Mouse (Mus musculus) testis, adult 2 months (tissue): ENCODE results near the gene Palld. TPM values are rescaled to one million over a fixed set of nuclear protein-coding genes. Genes with fewer than 3 reads are reported as not detected.

Experiments
- H3K27ac ChIP-seq: fragments of 200-500 bp; 2 replicates; pipeline ENCODE4 v1.5.1; 2012; ENCODE audit warnings: low read depth, low read length; ENCODE audit not compliant: control insufficient read depth, insufficient read depth
- H3K27me3 ChIP-seq: fragments of 200-500 bp; 2 replicates; pipeline ENCODE4 v1.6.1; 2012; ENCODE audit warnings: mild to moderate bottlenecking, low read length, moderate library complexity; ENCODE audit not compliant: control insufficient read depth, insufficient read depth
- H3K36me3 ChIP-seq: fragments of 200-500 bp; 2 replicates; pipeline ENCODE4 v1.6.1; 2012; ENCODE audit warnings: mild to moderate bottlenecking, low read length; ENCODE audit not compliant: control insufficient read depth, insufficient read depth
- H3K4me1 ChIP-seq: fragments of 200-500 bp; 2 replicates; pipeline ENCODE4 v1.6.1; 2012; ENCODE audit warnings: low read length; ENCODE audit not compliant: control insufficient read depth, insufficient read depth
- H3K4me3 ChIP-seq: fragments of 200-500 bp; 2 replicates; pipeline ENCODE4 v1.5.1; 2012; ENCODE audit warnings: low read depth, mild to moderate bottlenecking, low read length, moderate library complexity, mixed read lengths; ENCODE audit not compliant: control insufficient read depth
- CTCF ChIP-seq: fragments of 200-500 bp; IDR thresholded peaks from 2 replicates; pipeline ENCODE4 v1.5.1; 2012; ENCODE audit warnings: low read depth, mild to moderate bottlenecking, inconsistent platforms, low read length, moderate library complexity; ENCODE audit not compliant: control insufficient read depth, insufficient read depth, insufficient replicate concordance
- POLR2A ChIP-seq: fragments of 200-500 bp; IDR thresholded peaks from 2 replicates; pipeline ENCODE4 v1.6.1; 2012; ENCODE audit warnings: low read depth, mild to moderate bottlenecking, inconsistent platforms, low read length, moderate library complexity; ENCODE audit not compliant: control insufficient read depth
- polyA plus RNA-seq: library from polyadenylated mRNA; depleted of rRNA; stranded (reverse); fragments of >200 nt; gene quantifications from 2 replicates; pipeline ENCODE4 v1.2.3, GENCODE M21; 2012

The Palld gene
- polyA plus RNA-seq, 1 experiment = 7.8 TPM

DNA sequence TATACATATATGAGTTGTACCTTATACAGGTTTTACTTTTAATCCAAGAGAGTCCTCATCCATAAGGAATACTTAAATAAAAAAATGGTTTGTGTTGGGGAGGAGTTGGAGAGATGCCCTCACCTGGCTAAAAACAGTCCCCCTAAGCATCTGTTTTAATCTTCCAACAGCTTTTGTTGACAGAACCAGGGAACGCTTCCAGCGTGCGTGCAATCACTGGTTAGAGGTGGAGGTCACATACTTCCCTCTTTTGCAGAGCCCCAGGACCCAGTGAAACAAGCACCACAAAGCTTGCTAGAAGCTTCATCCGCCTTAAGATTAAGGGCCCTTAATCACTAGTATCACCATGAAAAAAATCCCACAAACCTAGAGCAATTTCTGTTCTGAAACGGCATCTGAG, 365.0 kb downstream of the Palld start:
- Histone ChIP-seq H3K36me3 (no peaks in the 10 kb centered on the region), H3K4me3 (no peak overlapping the region), H3K27ac (no peak overlapping the region), H3K27me3 (no peaks in the 10 kb centered on the region), H3K4me1 (peaks cover 5% of the 10 kb centered on the region)
- TF ChIP-seq POLR2A = no peak
- no peak for TF ChIP-seq CTCF

DNA sequence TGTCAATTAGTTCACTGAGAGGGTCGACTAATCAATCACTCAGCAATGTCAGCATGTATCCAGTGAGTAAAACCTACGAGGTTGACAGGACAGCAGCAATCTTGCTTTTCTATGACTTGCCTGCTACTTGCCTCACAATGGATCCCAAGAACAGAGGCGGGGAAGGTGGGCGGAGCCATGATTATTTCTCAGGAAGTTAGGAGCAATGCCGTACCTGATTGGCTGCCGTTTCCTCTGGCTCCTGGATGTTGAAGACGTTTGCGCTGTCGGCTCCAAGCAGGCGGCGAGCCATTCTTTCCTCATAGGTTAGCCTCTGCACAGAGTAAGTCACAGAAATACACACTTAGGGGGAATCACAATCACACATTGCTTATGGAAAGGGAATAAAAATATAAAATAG, 367.0 kb downstream of the Palld start:
- Histone ChIP-seq H3K36me3 (no peaks in the 10 kb centered on the region), H3K27ac (no peak overlapping the region), H3K27me3 (no peaks in the 10 kb centered on the region), H3K4me3 (peak overlapping the region; percentile 67), H3K4me1 (peaks cover 5% of the 10 kb centered on the region)
- TF ChIP-seq CTCF (no peak), POLR2A (no peak)

DNA sequence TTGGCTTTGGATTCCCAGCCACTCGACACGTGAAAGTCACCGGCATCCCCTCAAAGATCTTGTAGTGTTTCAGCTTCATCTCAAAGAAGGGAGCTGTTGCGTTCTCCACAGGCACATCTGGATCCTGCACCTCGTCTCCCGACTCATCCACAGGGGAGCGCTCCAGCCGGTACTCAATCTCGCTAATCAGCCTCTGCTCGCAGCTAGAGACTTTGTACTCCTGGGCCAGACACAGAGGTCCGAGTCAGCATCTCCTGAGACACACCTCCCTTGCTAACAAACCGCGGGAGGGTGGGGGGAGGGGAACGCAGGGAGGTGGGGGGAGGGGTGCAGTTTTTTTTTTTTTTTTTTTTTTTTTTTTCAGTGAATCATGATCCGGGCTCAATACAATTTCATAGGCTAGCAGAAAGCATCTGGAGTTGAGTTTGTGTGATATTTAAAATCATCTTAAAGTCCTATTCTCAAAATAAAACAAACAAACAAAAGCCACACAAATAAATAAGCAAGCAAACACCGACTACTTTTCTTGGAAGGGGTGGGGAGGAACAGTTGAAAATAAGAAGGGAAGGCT, 369.0 kb downstream of the Palld start:
- H3K4me1 ChIP-seq = peaks cover 5% of the 10 kb centered on the region
- TF ChIP-seq POLR2A = no peak
- no peak for TF ChIP-seq CTCF
- H3K36me3 ChIP-seq = no peaks in the 10 kb centered on the region
- no peak overlapping the region; the same call in 1 of the 2 replicates for H3K4me3 ChIP-seq
- no peak overlapping the region for H3K27ac ChIP-seq
- no peaks in the 10 kb centered on the region for H3K27me3 ChIP-seq

DNA sequence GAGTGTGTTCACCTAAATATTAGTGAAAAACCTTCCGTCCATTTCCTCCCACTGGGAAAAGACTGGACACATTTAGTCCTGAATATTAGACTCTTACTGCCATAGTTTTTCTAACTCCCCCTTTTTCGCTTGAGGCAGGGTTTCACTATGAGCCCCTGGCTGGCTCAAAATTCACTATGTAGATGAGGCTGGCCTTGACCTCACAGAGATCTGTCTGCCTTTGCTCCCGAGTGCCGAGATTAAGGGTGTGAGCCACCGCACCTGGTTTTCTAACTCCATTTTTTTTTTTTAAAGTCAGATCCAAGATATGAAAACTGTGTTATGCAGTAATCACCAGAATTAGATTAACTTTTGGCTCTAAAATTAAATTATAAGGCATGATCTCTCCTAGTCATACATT, 369.7 kb downstream of the Palld start:
- H3K36me3 ChIP-seq = no peaks in the 10 kb centered on the region
- H3K4me3 ChIP-seq = no peak overlapping the region
- H3K27ac ChIP-seq = no peak overlapping the region
- TF ChIP-seq POLR2A (no peak), CTCF (no peak)
- H3K4me1 ChIP-seq = peaks cover 5% of the 10 kb centered on the region
- no peaks in the 10 kb centered on the region for H3K27me3 ChIP-seq

DNA sequence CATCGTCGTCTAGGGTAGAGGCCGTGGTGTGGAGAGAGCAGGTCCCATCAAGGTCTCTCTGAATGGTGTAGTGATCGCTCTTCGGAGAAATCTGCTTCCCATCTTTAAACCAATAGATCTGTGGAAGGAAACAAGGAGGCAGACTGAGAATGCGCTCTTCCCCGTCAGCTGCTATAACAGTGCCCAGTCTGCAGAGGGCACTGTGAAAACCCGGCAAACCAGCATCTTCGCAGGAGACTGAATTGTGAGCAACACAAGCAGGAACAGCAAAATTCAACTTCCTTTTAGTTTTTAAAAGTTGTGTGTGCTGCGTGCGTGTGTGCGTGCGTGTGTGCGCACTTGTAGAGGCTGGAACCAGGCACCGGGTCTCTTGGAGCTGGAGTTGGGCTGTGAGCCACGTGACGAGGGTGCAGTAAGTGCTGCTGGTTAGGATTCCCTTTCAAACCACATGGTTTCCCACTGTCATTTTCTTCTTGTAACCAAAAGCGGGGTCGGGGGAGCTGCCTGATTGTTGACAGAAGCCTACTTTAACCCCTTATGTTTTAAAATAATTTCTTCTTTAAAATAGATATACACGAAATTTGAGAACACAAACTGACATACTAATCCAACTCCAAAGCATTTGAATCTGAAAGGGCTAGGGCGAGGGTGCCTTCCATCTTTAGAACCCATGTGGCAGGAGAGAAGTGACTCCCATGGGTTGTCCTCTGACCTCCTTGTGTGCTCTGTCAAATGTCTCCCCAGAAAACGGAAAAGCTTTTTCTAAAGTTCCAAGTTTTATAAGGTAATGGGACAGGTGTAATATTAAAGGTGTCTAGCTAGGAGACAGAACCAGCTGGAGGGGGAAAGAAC, 370.3 kb downstream of the Palld start:
- Histone ChIP-seq H3K36me3 (no peaks in the 10 kb centered on the region), H3K27ac (no peak overlapping the region), H3K27me3 (no peaks in the 10 kb centered on the region), H3K4me3 (no peak overlapping the region), H3K4me1 (peaks cover 5% of the 10 kb centered on the region)
- TF ChIP-seq CTCF (peak; percentile 28; the same call in 1 of the 2 replicates), POLR2A (no peak)

DNA sequence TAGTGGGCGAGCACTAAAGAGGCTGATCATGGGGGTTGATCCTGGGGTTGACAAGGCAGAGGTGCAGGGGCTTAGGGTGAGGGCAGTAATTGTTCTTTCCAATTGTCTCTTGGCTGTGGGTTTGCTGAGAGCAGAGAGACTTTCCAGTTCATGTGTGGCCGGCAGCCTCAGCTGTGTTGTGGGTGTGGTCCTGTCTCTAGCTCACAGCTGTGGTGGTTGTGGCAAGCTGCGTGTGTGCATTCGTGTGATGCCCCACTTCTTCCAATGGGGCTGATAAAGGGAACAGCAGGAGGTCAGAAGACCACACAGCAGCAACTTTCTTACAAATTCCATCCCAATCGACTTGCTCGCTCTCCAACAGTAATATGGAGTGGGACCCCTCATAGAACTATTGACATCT, 373.8 kb downstream of the Palld start:
- H3K36me3 ChIP-seq = no peaks in the 10 kb centered on the region
- TF ChIP-seq CTCF = no peak
- no peak for TF ChIP-seq POLR2A
- H3K27ac ChIP-seq = no peak overlapping the region
- H3K4me3 ChIP-seq = no peak overlapping the region
- H3K27me3 ChIP-seq = no peaks in the 10 kb centered on the region
- no peaks in the 10 kb centered on the region for H3K4me1 ChIP-seq

DNA sequence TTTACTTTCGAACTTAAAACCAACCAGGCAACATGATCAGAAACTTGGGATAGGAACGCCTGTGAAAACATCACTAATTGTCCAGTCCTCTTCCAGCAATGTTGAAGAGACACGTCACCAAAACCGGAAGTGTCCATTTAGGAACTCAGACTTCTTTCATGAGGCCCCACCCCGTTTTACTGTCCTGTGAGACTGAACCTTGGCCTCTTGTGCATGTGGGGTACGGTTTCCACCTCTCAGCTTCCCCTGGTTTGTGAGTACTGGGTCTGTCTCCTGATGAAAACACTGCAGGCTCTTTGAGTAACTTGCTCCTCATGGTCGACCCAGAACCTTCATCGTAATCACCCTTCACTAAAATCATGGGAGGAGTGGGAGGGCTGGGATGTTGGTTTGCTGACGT, 374.3 kb downstream of the Palld start:
- no peaks in the 10 kb centered on the region for H3K36me3 ChIP-seq
- no peak overlapping the region for H3K27ac ChIP-seq
- H3K4me3 ChIP-seq = no peak overlapping the region
- TF ChIP-seq POLR2A = no peak
- TF ChIP-seq CTCF = no peak
- H3K27me3 ChIP-seq = no peaks in the 10 kb centered on the region
- no peaks in the 10 kb centered on the region for H3K4me1 ChIP-seq
